ENCODE assay signal across 13 mouse cellular contexts in genomic region chr4:57565811-57566210, GRCm38 (mm10). TPM values are rescaled to one million over a fixed set of nuclear protein-coding genes. Genes with fewer than 3 reads are reported as not detected.
DNase-seq lines count a peak whose midpoint lies in the region; ATAC-seq and TF ChIP-seq lines count a peak whose summit lies in the region.
"Had no signal": no experiment of that assay in that cellular context is flagged by ENCODE, and none has a peak within 500 bp of the region (broad histone marks: within the 10 kb centered on the region; RNA-seq: fewer than 3 reads in every experiment).

No protein-coding gene starts in this region.

- H3K9ac ChIP-seq in heart, adult 2 months (ENCODE audit: low read depth, low read length), result no peak overlapping the region
- H3K9ac ChIP-seq in liver, postnatal 0 days (replicated peaks), result no peak overlapping the region
- H3K9ac ChIP-seq in liver, embryonic 11.5 days (ENCODE audit: low read depth, low read length), result no peak overlapping the region
- no peak overlapping the region for H3K9ac ChIP-seq in ES-Bruce4 (ENCODE audit: low read depth, poor library complexity, severe bottlenecking)
- H3K9ac ChIP-seq: kidney, embryonic 15.5 days; liver, embryonic 15.5 days; midbrain, embryonic 15.5 days had no signal

- no peak for TF ChIP-seq POLR2A in heart, adult 2 months (IDR thresholded peaks at IDR 0.05; ENCODE audit: insufficient read depth, low read depth, low read length)
- TF ChIP-seq POLR2A in ES-Bruce4 (IDR thresholded peaks at IDR 0.05; ENCODE audit: insufficient read depth, low read length), result no peak

- H3K27me3 ChIP-seq in heart, adult 2 months (ENCODE audit: control insufficient read depth, insufficient read depth, low read length), result no peaks in the 10 kb centered on the region
- peaks cover 15% of the 10 kb centered on the region for H3K27me3 ChIP-seq in liver, postnatal 0 days (ENCODE audit: insufficient read depth, low read length)
- H3K27me3 ChIP-seq in liver, embryonic 11.5 days (replicated peaks; ENCODE audit: control insufficient read depth, insufficient read depth, low read length), result peaks cover 18% of the 10 kb centered on the region
- H3K27me3 ChIP-seq in ES-Bruce4 (ENCODE audit: control insufficient read depth, insufficient read depth, low read length, poor library complexity, severe bottlenecking), result peaks cover 5% of the 10 kb centered on the region

- H3K4me1 ChIP-seq in heart, adult 2 months (ENCODE audit: control insufficient read depth, insufficient read depth, low read length), result peaks cover 9% of the 10 kb centered on the region
- H3K4me1 ChIP-seq in liver, postnatal 0 days (ENCODE audit: insufficient read depth), result no peaks in the 10 kb centered on the region
- 0 out of 2 replicates have a peak, but pooled peaks cover 2% of the 10 kb centered on the region for H3K4me1 ChIP-seq in liver, embryonic 11.5 days (replicated peaks; ENCODE audit: control insufficient read depth, insufficient read depth, low read length)
- H3K4me1 ChIP-seq in ES-Bruce4 (ENCODE audit: control insufficient read depth, insufficient read depth, low read length), result no peaks in the 10 kb centered on the region
- H3K4me1 ChIP-seq: liver, embryonic 15.5 days had no signal

- 61% methylated on average over 2 of the region's 2 CpGs for WGBS in heart, adult 2 months
- 45% methylated on average over 2 of the region's 2 CpGs for WGBS in liver, postnatal 0 days (ENCODE audit: insufficient replicate concordance)
- WGBS in liver, embryonic 11.5 days, result 47% methylated on average over 2 of the region's 2 CpGs

- H3K4me3 ChIP-seq in heart, adult 2 months, result no peak overlapping the region
- no peak overlapping the region for H3K4me3 ChIP-seq in liver, postnatal 0 days (ENCODE audit: low read depth, low read length)
- no peak overlapping the region for H3K4me3 ChIP-seq in liver, embryonic 11.5 days (ENCODE audit: low read depth, low read length)
- H3K4me3 ChIP-seq in ES-Bruce4 (ENCODE audit: low read depth, low read length), result no peak overlapping the region
- H3K4me3 ChIP-seq: kidney, embryonic 15.5 days; liver, embryonic 15.5 days; midbrain, embryonic 15.5 days had no signal

- no peak for ATAC-seq in liver, postnatal 0 days
- ATAC-seq in liver, embryonic 11.5 days (replicated peaks; ENCODE audit: low FRiP score), result no peak
- no peak for ATAC-seq in erythroid progenitor cell, adult 5-6 weeks (replicated peaks; ENCODE audit: low FRiP score, poor library complexity, severe bottlenecking)
- ATAC-seq: midbrain, embryonic 15.5 days had no signal

- no peaks in the 10 kb centered on the region for H3K9me3 ChIP-seq in liver, postnatal 0 days (ENCODE audit: low read length)
- H3K9me3 ChIP-seq in liver, embryonic 11.5 days (ENCODE audit: control insufficient read depth, low read length), result no peaks in the 10 kb centered on the region
- H3K9me3 ChIP-seq in ES-Bruce4 (replicated peaks; ENCODE audit: control insufficient read depth, insufficient read depth, low read length, poor library complexity, severe bottlenecking), result no peaks in the 10 kb centered on the region
- H3K9me3 ChIP-seq: kidney, embryonic 15.5 days; liver, embryonic 15.5 days; midbrain, embryonic 15.5 days had no signal

- H3K27ac ChIP-seq in heart, adult 2 months, result no peak overlapping the region
- no peak overlapping the region for H3K27ac ChIP-seq in liver, postnatal 0 days (ENCODE audit: low read depth)
- no peak overlapping the region for H3K27ac ChIP-seq in liver, embryonic 11.5 days (ENCODE audit: low read depth, low read length)
- no peak overlapping the region for H3K27ac ChIP-seq in ES-Bruce4 (ENCODE audit: insufficient read depth, low read length)
- H3K27ac ChIP-seq: kidney, embryonic 15.5 days; liver, embryonic 15.5 days; midbrain, embryonic 15.5 days had no signal

- TF ChIP-seq EP300 in heart, adult 2 months (IDR thresholded peaks at IDR 0.05; ENCODE audit: insufficient read depth, low read depth, low read length), result no peak
- TF ChIP-seq EP300 in liver, postnatal 0 days (IDR thresholded peaks at IDR 0.05; ENCODE audit: low read depth), result no peak
- TF ChIP-seq EP300 in ES-Bruce4 (IDR thresholded peaks at IDR 0.05; ENCODE audit: insufficient read depth, low read depth, low read length), result no peak

- no peak overlapping the region for H3K4me2 ChIP-seq in liver, postnatal 0 days (ENCODE audit: low read depth, low read length)
- H3K4me2 ChIP-seq in liver, embryonic 11.5 days, result no peak overlapping the region
- H3K4me2 ChIP-seq: kidney, embryonic 15.5 days; liver, embryonic 15.5 days; midbrain, embryonic 15.5 days had no signal

- peaks cover 2% of the 10 kb centered on the region; the same call in 1 of the 2 replicates for H3K36me3 ChIP-seq in heart, adult 2 months (ENCODE audit: control insufficient read depth, insufficient read depth, low read length)
- H3K36me3 ChIP-seq in liver, postnatal 0 days (replicated peaks; ENCODE audit: insufficient read depth, low read length), result no peaks in the 10 kb centered on the region
- H3K36me3 ChIP-seq in liver, embryonic 11.5 days (ENCODE audit: control insufficient read depth, insufficient read depth, low read length), result no peaks in the 10 kb centered on the region
- H3K36me3 ChIP-seq in ES-Bruce4 (ENCODE audit: control insufficient read depth, insufficient read depth, low read length, poor library complexity, severe bottlenecking), result no peaks in the 10 kb centered on the region
- H3K36me3 ChIP-seq: kidney, embryonic 15.5 days; liver, embryonic 15.5 days; midbrain, embryonic 15.5 days had no signal

- intact Hi-C loops in heart, adult 2 months (cut with DNase I), result no loop called here

- TF ChIP-seq CTCF in heart, adult 2 months (IDR thresholded peaks at IDR 0.05), result peak; percentile 44
- TF ChIP-seq CTCF in liver, postnatal 0 days (IDR thresholded peaks at IDR 0.05; ENCODE audit: low read depth), result 0 out of 2 replicates have a peak, but pooled peaks have one; percentile 6
- peak; percentile 37 for TF ChIP-seq CTCF in ES-Bruce4 (IDR thresholded peaks at IDR 0.05; ENCODE audit: low read depth, low read length)

- H3K79me2 ChIP-seq in heart, adult 2 months (replicated peaks; ENCODE audit: control insufficient read depth, insufficient read depth, low read length), result no peaks in the 10 kb centered on the region

- DNase-seq in heart, adult 2 months, result no peak
- DNase-seq in heart, adult 18-20 months, result no peak
- DNase-seq in liver, postnatal 0 days, result no peak
- DNase-seq in liver, embryonic 11.5 days (ENCODE audit: low spot score), result no peak
- peak; percentile 37 for DNase-seq in thymus, postnatal 14 days
- DNase-seq in left cerebral cortex, adult 8-10 months (ENCODE audit: low spot score in 2 of 2), result no peak
- DNase-seq: cerebellum, postnatal 25 days; layer of hippocampus, adult 9-11 months had no signal

RNA-seq across cellular contexts. Expression of gene Pakap, which starts 2.2 kb away (rescaled TPM):
- 10 to 100 TPM; 33.7 to 35.2 TPM for total RNA-seq in heart, adult 2 months (2021)
- 3.3 and 7.6 TPM in 2 replicates for polyA plus RNA-seq in heart, adult 2 months (2012; rRNA removed)
- 10 to 100 TPM; 35.7 to 40.6 TPM for total RNA-seq in heart, adult 18-20 months (2021)
- polyA plus RNA-seq in liver, postnatal 0 days (2015; fragmentation: Nextera tagmentation; extraction: Ambion mirVana), result 0.63 and 0.79 TPM in 2 replicates
- polyA plus RNA-seq in liver, embryonic 11.5 days (2014; fragmentation: Nextera tagmentation; extraction: Ambion mirVana), result 4.1 and 5.1 TPM in 2 replicates
- polyA plus RNA-seq in ES-Bruce4 (2011; ENCODE audit: insufficient read depth, insufficient read length, low read depth, missing spikeins), result 2.4 and 3.7 TPM in 2 replicates
- total RNA-seq in left cerebral cortex, adult 8-10 months (2022), result 10 to 100 TPM; 19.2 to 22.2 (median 20.2) TPM
- not detected in 2 replicates for total RNA-seq in erythroid progenitor cell, adult 5-6 weeks (2015; ENCODE audit: low replicate concordance)
- total RNA-seq in erythroid progenitor cell, adult 5-6 weeks (2017; ENCODE audit: low replicate concordance), result 1.2 TPM in 1 of 2 replicates, not detected in the other

Comparison
In these comparisons a context has a peak if more than half of its experiments do, and no peak if none do; other contexts are left out.
1. RNA of gene Pakap, which starts 2.2 kb away (total RNA-seq): 35.7 to 40.6 TPM in heart, adult 18-20 months, 33.7 to 35.2 TPM in heart, adult 2 months and 19.2 to 22.2 TPM in left cerebral cortex, adult 8-10 months; 1.2 TPM in erythroid progenitor cell, adult 5-6 weeks; every median in the first group is over 4 times any median in the second.
2. Peak in every context shown above with its lines, with median percentiles within 50 percentile points of each other: CTCF ChIP-seq.